Mouse (Mus musculus): ENCODE data around the gene Gm10309. TPM values are rescaled to one million over a fixed set of nuclear protein-coding genes. Genes with fewer than 3 reads are reported as not detected.

Gene Gm10309
- total RNA-seq, 2 experiments from 2014 or later, result not detected

DNA sequence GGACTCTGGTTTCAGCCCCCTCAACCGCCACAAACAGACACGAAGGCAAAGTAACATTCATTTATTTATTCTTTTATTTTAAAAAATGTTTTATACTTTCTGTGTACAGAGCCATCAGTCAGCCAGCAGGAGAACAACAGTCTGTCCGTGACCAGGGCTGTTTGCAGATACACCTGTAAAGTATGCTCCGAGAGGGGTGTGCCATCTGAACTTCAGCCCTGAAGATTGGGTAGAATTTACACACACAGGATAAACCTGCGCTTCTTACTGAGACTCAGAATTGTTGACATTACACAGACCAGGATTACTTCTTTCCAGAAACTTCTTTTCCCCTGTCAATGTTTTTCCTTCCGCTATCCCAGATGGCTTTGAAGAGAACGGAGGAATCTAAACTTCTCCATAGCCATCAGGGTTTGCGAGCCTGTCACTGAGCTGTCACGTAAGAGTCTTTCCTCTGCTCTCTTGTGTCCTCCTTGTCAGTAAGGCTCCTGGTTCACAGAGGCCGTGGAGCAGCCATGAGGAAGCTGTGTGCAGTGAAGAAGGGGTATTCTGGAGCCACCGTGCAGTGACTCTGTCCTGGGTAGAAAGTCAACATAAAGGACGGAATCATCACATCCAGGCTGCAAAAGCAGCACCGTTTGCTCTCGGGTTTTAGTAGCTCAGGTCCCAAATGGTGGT lies 51.2 kb downstream of the Gm10309 start:
- no peak for DNase-seq (ENCODE audit: low spot score in 2 of 2)
- intact Hi-C loops (cut with DNase I), result no loop called here

GRCm38 (mm10) chr17:86452934-86453333 lies 52.1 kb downstream of the Gm10309 start:
- intact Hi-C loops (cut with DNase I), result no loop called here
- no peak for DNase-seq (ENCODE audit: low spot score in 2 of 2)

Other genes with a start within 250 kb of the Gm10309 start
- gene Epas1, start 248.5 kb upstream of the Gm10309 start, total RNA-seq (2021), result 10 to 100 TPM; 90.1 to 93.8 TPM